Mouse (Mus musculus) frontal cortex, postnatal 10 days (tissue): ENCODE results near the gene Akp3.

Experiments used
- DNase-seq, 2 experiments: peaks; one replicate each; pipeline ENCODE4 v3.0.0; 2022; ENCODE audit warnings: low spot score in 2 of 2, mixed read lengths in 1 of 2

The Akp3 gene

DNA sequence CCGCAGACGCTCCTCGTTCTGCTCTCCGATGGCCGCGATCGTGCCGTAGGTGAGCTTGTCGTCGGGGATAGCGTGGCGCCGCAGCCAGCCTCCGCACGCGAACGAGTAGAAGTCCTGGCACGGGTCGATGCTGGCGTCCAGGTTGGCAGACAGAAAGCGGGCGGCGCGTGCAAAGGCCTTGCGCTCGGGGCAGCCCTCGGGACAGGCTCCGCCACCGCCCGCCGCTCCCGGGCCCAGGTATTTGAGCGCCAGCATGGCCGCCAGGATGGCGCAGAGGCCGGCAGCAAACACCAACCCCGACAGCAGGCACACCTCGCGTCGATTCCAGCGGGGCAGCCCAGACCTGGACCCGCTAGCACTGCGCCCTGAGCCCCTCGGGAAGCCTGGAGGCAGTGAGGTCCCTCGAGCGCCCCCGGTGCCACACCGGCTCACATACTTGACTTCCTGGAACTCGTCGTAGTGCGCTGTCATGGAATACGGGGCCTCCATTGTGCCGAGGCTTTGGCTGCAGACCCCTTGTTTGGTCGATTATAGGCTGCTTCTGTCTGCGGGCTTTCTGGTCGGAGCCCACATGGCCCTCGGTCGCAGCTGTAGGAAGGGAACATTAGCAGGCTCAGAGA is 29.8 kb downstream of the Akp3 start:
- no peak for DNase-seq

- DNase-seq = no peak
Measured at GRCm38 (mm10) chr1:87155531-87156198, 30.9 kb downstream of the Akp3 start.

DNA sequence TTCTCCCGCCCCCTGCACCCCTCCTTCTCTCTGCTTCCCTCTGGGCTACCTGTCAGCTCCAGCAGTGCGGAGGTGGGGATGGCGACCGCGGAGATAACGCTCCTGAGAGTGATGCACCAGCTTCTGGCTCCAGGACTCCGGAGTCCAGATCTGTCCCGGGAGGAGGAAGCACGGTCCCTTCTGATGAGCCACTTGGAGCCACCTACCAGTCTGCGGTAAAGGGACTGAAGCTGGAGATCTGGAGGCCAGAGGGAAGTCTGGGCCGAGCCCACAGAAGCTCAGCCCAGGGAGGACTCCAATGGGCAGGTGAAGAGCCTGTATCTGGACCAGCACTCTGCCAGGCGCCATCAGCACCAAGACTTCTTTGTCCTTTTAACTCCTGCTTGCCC is 31.4 kb downstream of the Akp3 start, which contains the start of gene Ecel1:
TSS of gene Ecel1 (minus strand) at position 323 of the 389 bp plus-strand sequence.
- DNase-seq = no peak

- no peak for DNase-seq
Measured at GRCm38 (mm10) chr1:87159396-87159795, 34.6 kb downstream of the Akp3 start.

- DNase-seq = no peak
Measured at GRCm38 (mm10) chr1:87164164-87164795, 39.5 kb downstream of the Akp3 start.

- no peak for DNase-seq
Measured at GRCm38 (mm10) chr1:87164796-87165184, 40.0 kb downstream of the Akp3 start.

DNA sequence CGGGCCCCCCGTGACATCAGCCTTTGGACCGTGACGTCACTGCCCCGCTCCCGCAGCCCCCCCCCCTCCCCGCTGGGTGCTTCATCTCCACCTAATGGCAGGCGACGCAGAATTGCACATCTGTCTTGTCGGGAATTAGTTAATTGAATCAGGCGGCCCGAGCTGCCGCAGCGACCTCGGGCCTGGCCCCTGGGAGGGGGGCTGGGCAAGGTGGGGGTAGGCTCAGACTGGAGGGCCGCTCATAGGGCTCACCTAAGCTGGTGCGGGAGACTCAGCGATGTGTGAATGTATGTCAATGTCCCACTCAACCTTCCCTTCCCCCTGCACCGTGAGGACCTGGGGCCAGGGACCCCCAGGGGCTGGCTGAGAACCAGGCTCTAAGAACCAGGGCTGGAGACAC is 45.7 kb downstream of the Akp3 start:
- no peak for DNase-seq

- DNase-seq = no peak
Measured at GRCm38 (mm10) chr1:87171312-87171711, 46.5 kb downstream of the Akp3 start.

GRCm38 (mm10) chr1:87172316-87172715 is 47.5 kb downstream of the Akp3 start:
- DNase-seq = no peak

GRCm38 (mm10) chr1:87174006-87174955 is 49.5 kb downstream of the Akp3 start:
- DNase-seq = peak in 1 of 2 experiments; percentile 65

DNA sequence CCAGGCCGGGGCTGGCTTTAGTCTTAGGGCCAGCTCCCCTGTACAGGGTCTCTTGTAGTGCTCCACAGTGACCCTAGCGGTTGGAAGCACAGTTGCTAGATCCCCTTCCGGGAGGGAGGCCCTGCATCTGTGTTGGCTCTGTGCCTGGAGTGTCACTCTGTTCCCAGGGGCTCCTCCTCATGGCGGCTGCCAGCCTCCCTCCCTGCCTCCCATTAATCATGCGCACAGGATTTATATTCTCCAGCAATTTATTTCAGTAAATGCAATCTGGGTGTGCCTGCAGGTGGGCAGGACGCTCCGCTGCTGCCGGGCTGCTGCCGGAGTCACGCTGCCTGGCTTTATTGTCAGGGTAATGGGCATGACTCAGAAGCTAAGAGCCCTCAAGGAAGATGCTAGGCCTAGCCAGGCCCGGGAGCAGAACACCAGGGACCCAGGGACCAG is 51.1 kb downstream of the Akp3 start:
- DNase-seq = peak; percentile 62 to 66
